Mouse (Mus musculus) MEL (cell line): Measurements from ENCODE around the gene Gabbr2. TPM values are rescaled to one million over a fixed set of nuclear protein-coding genes. Genes with fewer than 3 reads are reported as not detected.

Experiments used
- DNase-seq: peaks from one replicate; pipeline ENCODE4 v3.0.0; 2011; ENCODE audit warnings: low read depth, low spot score
- H3K27ac ChIP-seq: 2 replicates; pipeline ENCODE4 v1.5.1; 2012; ENCODE audit warnings: low read depth, mild to moderate bottlenecking, control low read depth, low read length, moderate library complexity; ENCODE audit not compliant: control insufficient read depth
- H3K27me3 ChIP-seq, 2 experiments: fragments of 150-350 bp in 1 of 2; sonication (generic) in 1 of 2; 2 replicates each; pipeline ENCODE4 v1.6.1; 2012; ENCODE audit warnings: low read length in 2 of 2, mild to moderate bottlenecking in 2 of 2, improper control_type of control experiment in 1 of 2, moderate library complexity in 1 of 2; ENCODE audit not compliant: insufficient read depth in 2 of 2, control insufficient read depth in 1 of 2
- H3K36me3 ChIP-seq, 2 experiments: 2 replicates each; pipeline ENCODE4 v1.6.1; 2012 to 2014; ENCODE audit warnings: low read length in 2 of 2, improper control_type of control experiment in 1 of 2, inconsistent platforms in 1 of 2, mild to moderate bottlenecking in 1 of 2; ENCODE audit not compliant: insufficient read depth in 2 of 2, control insufficient read depth in 1 of 2
- H3K4me1 ChIP-seq, 2 experiments: fragments of 150-350 bp in 1 of 2; sonication (generic) in 1 of 2; 2 replicates each; pipeline ENCODE4 v1.6.1; 2012; ENCODE audit warnings: low read length in 2 of 2, improper control_type of control experiment in 1 of 2, mild to moderate bottlenecking in 1 of 2; ENCODE audit not compliant: insufficient read depth in 2 of 2, control insufficient read depth in 1 of 2
- H3K4me3 ChIP-seq, 2 experiments: fragments of 150-350 bp in 1 of 2; sonication (generic) in 1 of 2; 2 replicates each; pipeline ENCODE4 v1.5.1; 2012; ENCODE audit warnings: low read depth in 2 of 2, low read length in 2 of 2, mild to moderate bottlenecking in 2 of 2, moderate library complexity in 2 of 2, control low read depth in 1 of 2, improper control_type of control experiment in 1 of 2; ENCODE audit not compliant: control insufficient read depth in 1 of 2, insufficient read depth in 1 of 2
- H3K79me2 ChIP-seq: 2 replicates; pipeline ENCODE4 v1.6.1; 2012; ENCODE audit warnings: mild to moderate bottlenecking, low read length, moderate library complexity; ENCODE audit not compliant: control insufficient read depth, poor library complexity, insufficient read depth
- H3K9ac ChIP-seq: 2 replicates; pipeline ENCODE4 v1.6.1; 2012; ENCODE audit warnings: low read depth, mild to moderate bottlenecking, control low read depth, low read length, moderate library complexity; ENCODE audit not compliant: control insufficient read depth, poor library complexity, severe bottlenecking
- H3K9me3 ChIP-seq: fragments of 150-350 bp; sonication (generic); replicated peaks from 2 replicates; pipeline ENCODE4 v1.6.1; 2012; ENCODE audit warnings: mild to moderate bottlenecking, low read length, improper control_type of control experiment, moderate library complexity; ENCODE audit not compliant: insufficient read depth
- CHD2 ChIP-seq: IDR thresholded peaks from 2 replicates; pipeline ENCODE4 v1.6.1; 2011; ENCODE audit warnings: low read length, improper control_type of control experiment
- CTCF ChIP-seq, 3 experiments: IDR thresholded peaks in 2 of 3; conservative IDR thresholded peaks in 1 of 3; 2 replicates each; pipeline ENCODE4 v1.5.1; 2011 to 2012; ENCODE audit warnings: low read length in 3 of 3, low read depth in 2 of 3, mild to moderate bottlenecking in 2 of 3, improper control_type of control experiment in 1 of 3, inconsistent platforms in 1 of 3, mixed read lengths in 1 of 3, moderate library complexity in 1 of 3; ENCODE audit not compliant: control insufficient read depth in 1 of 3, insufficient read depth in 1 of 3, poor library complexity in 1 of 3, severe bottlenecking in 1 of 3
- ELF1 ChIP-seq: IDR thresholded peaks from 2 replicates; pipeline ENCODE4 v1.6.1; 2014; ENCODE audit warnings: low read depth, mild to moderate bottlenecking, inconsistent platforms, low read length, improper control_type of control experiment, moderate library complexity
- EP300 ChIP-seq, 2 experiments: IDR thresholded peaks; 2 replicates each; pipeline ENCODE4 v1.6.1; 2011; ENCODE audit warnings: improper control_type of control experiment in 2 of 2, low read length in 2 of 2, low read depth in 1 of 2, mild to moderate bottlenecking in 1 of 2
- ETS1 ChIP-seq: IDR thresholded peaks from 2 replicates; pipeline ENCODE4 v1.6.1; 2012; ENCODE audit warnings: low read depth, mild to moderate bottlenecking, inconsistent platforms, low read length, improper control_type of control experiment, moderate library complexity
- GABPA ChIP-seq: IDR thresholded peaks from 2 replicates; pipeline ENCODE4 v1.6.1; 2012; ENCODE audit warnings: low read depth, mild to moderate bottlenecking, inconsistent platforms, low read length, improper control_type of control experiment, moderate library complexity
- GATA1 ChIP-seq: IDR thresholded peaks from 2 replicates; pipeline ENCODE4 v1.6.1; 2011; ENCODE audit warnings: low read depth, low read length, improper control_type of control experiment
- HCFC1 ChIP-seq: IDR thresholded peaks from 2 replicates; pipeline ENCODE4 v1.6.1; 2012; ENCODE audit warnings: low read depth, mild to moderate bottlenecking, inconsistent platforms, low read length, improper control_type of control experiment, moderate library complexity
- JUND ChIP-seq: IDR thresholded peaks from 2 replicates; pipeline ENCODE4 v1.6.1; 2011; ENCODE audit warnings: low read depth, mild to moderate bottlenecking, improper control_type of control experiment, low read length
- KAT2A ChIP-seq: conservative IDR thresholded peaks from 2 replicates; pipeline ENCODE4 v1.6.1; 2012; ENCODE audit warnings: low read depth, low read length, improper control_type of control experiment, inconsistent platforms
- MAFK ChIP-seq: IDR thresholded peaks from 2 replicates; pipeline ENCODE4 v1.6.1; 2011; ENCODE audit warnings: low read depth, mild to moderate bottlenecking, low read length, improper control_type of control experiment, borderline replicate concordance
- MEF2A ChIP-seq: IDR thresholded peaks from 2 replicates; pipeline ENCODE4 v1.6.1; 2014; ENCODE audit warnings: low read depth, mild to moderate bottlenecking, inconsistent platforms, low read length, improper control_type of control experiment; ENCODE audit not compliant: poor library complexity, insufficient replicate concordance, severe bottlenecking; ENCODE audit errors: extremely low read depth
- MXI1 ChIP-seq: IDR thresholded peaks from 2 replicates; pipeline ENCODE4 v1.6.1; 2011; ENCODE audit warnings: mild to moderate bottlenecking, low read depth, low read length, improper control_type of control experiment
- MYB ChIP-seq: IDR thresholded peaks from 2 replicates; pipeline ENCODE4 v1.6.1; 2011; ENCODE audit warnings: mild to moderate bottlenecking, low read depth, low read length, improper control_type of control experiment
- NELFE ChIP-seq: IDR thresholded peaks from 2 replicates; pipeline ENCODE4 v1.6.1; 2011; ENCODE audit warnings: low read depth, low read length, improper control_type of control experiment
- NRF1 ChIP-seq: IDR thresholded peaks from 2 replicates; pipeline ENCODE4 v1.6.1; 2014; ENCODE audit warnings: low read depth, mild to moderate bottlenecking, inconsistent platforms, low read length, improper control_type of control experiment, moderate library complexity; ENCODE audit not compliant: poor library complexity, insufficient read depth, severe bottlenecking
- POLR2AphosphoS2 ChIP-seq: IDR thresholded peaks from 2 replicates; pipeline ENCODE4 v1.6.1; 2011; ENCODE audit warnings: low read length, improper control_type of control experiment
- RAD21 ChIP-seq: IDR thresholded peaks from 2 replicates; pipeline ENCODE4 v1.6.1; 2011; ENCODE audit warnings: mild to moderate bottlenecking, low read depth, low read length, improper control_type of control experiment
- RCOR1 ChIP-seq: IDR thresholded peaks from 2 replicates; pipeline ENCODE4 v1.6.1; 2012; ENCODE audit warnings: low read depth, mild to moderate bottlenecking, inconsistent platforms, low read length, improper control_type of control experiment
- SIN3A ChIP-seq: IDR thresholded peaks from 2 replicates; pipeline ENCODE4 v1.6.1; 2012; ENCODE audit warnings: low read length, improper control_type of control experiment, inconsistent platforms
- TBP ChIP-seq: IDR thresholded peaks from 2 replicates; pipeline ENCODE4 v1.8.0; 2011; ENCODE audit warnings: low read depth, low read length, improper control_type of control experiment
- TCF12 ChIP-seq: IDR thresholded peaks from 2 replicates; pipeline ENCODE4 v1.6.1; 2014; ENCODE audit warnings: low read depth, mild to moderate bottlenecking, inconsistent platforms, low read length, improper control_type of control experiment, moderate library complexity
- UBTF ChIP-seq: IDR thresholded peaks from 2 replicates; pipeline ENCODE4 v1.6.1; 2012; ENCODE audit warnings: low read depth, mild to moderate bottlenecking, inconsistent platforms, low read length, improper control_type of control experiment, moderate library complexity, borderline replicate concordance; ENCODE audit not compliant: insufficient read depth
- USF1 ChIP-seq: IDR thresholded peaks from 2 replicates; pipeline ENCODE4 v1.6.1; 2014; ENCODE audit warnings: low read depth, mild to moderate bottlenecking, inconsistent platforms, low read length, improper control_type of control experiment, moderate library complexity
- USF2 ChIP-seq, 2 experiments: IDR thresholded peaks; 2 replicates each; pipeline ENCODE4 v1.6.1; 2011 to 2012; ENCODE audit warnings: improper control_type of control experiment in 2 of 2, low read length in 2 of 2, borderline replicate concordance in 1 of 2, inconsistent platforms in 1 of 2, low read depth in 1 of 2, mild to moderate bottlenecking in 1 of 2; ENCODE audit not compliant: insufficient read depth in 1 of 2
- ZC3H11A ChIP-seq: IDR thresholded peaks from 2 replicates; pipeline ENCODE4 v1.6.1; 2012; ENCODE audit warnings: low read depth, mild to moderate bottlenecking, inconsistent platforms, low read length, improper control_type of control experiment
- ZKSCAN1 ChIP-seq: IDR thresholded peaks from 2 replicates; pipeline ENCODE4 v1.6.1; 2012; ENCODE audit warnings: low read depth, mild to moderate bottlenecking, inconsistent platforms, low read length, improper control_type of control experiment, moderate library complexity
- ZNF384 ChIP-seq: IDR thresholded peaks from 2 replicates; pipeline ENCODE4 v1.6.1; 2012; ENCODE audit warnings: low read depth, mild to moderate bottlenecking, inconsistent platforms, low read length, improper control_type of control experiment
- polyA plus RNA-seq, 2 experiments: library from polyadenylated mRNA; stranded (reverse) in 1 of 2; unstranded in 1 of 2; fragments of >175 nt in 1 of 2; fragments of >200 nt in 1 of 2; gene quantifications; 2 replicates each; pipeline versions ENCODE4 v1.2.1 to v1.2.4; 2012; ENCODE audit warnings: low replicate concordance in 2 of 2, low read depth in 1 of 2; ENCODE audit not compliant: insufficient read length in 2 of 2, insufficient read depth in 1 of 2, missing spikeins in 1 of 2
- total RNA-seq: library from RNA; depleted of rRNA; stranded (reverse); fragments of 300-350 nt; gene quantifications from 2 replicates; pipeline ENCODE4 v1.2.3, GENCODE M21; 2012

The Gabbr2 gene
- total and polyA plus RNA-seq, 3 experiments: not detected

DNA sequence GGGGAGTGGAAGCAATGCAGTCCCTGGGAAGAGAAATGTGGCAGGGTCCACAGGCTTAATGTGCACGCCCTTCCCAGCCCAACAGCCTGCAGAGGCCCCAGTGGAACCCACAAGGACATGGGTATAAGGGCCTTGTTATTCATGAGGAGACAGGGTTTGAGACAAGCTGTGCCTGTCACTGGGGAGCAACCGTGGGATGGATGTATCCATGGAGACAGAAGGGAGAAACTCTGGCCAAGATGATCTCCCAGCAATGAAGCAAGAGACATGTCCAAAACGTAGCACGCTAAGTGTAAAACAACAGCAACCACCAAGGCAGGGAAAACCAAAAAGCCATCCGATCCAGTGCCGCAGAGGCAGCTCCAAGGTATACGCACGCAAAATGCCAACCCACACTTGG lies 246.1 kb downstream of the Gabbr2 start:
- peaks cover 0 to 2% of the 10 kb centered on the region in 2 experiments; a peak in 2 of 4 replicates for H3K27me3 ChIP-seq
- H3K79me2 ChIP-seq: no peaks in the 10 kb centered on the region
- TF ChIP-seq NRF1 (no peak), GATA1 (no peak), SIN3A (no peak), USF2 (IDR thresholded peaks at IDR 0.05; ENCODE audit: borderline replicate concordance in 1 of 2, insufficient read depth in 1 of 2, low read depth in 1 of 2, low read length in 2 of 2) (no peak), KAT2A (no peak), USF1 (no peak), GABPA (no peak), ELF1 (no peak), JUND (no peak), HCFC1 (no peak), ZC3H11A (no peak), EP300 (IDR thresholded peaks at IDR 0.05; ENCODE audit: low read depth in 1 of 2, low read length in 2 of 2) (no peak), CHD2 (no peak), MEF2A (no peak), ETS1 (no peak), TCF12 (no peak)
- no peak overlapping the region for H3K27ac ChIP-seq
- no peak overlapping the region for H3K9ac ChIP-seq
- no peak overlapping the region for H3K4me3 ChIP-seq
- H3K36me3 ChIP-seq: no peaks in the 10 kb centered on the region
- H3K9me3 ChIP-seq: no peaks in the 10 kb centered on the region
- H3K4me1 ChIP-seq: no peaks in the 10 kb centered on the region
- no peak for DNase-seq

DNA sequence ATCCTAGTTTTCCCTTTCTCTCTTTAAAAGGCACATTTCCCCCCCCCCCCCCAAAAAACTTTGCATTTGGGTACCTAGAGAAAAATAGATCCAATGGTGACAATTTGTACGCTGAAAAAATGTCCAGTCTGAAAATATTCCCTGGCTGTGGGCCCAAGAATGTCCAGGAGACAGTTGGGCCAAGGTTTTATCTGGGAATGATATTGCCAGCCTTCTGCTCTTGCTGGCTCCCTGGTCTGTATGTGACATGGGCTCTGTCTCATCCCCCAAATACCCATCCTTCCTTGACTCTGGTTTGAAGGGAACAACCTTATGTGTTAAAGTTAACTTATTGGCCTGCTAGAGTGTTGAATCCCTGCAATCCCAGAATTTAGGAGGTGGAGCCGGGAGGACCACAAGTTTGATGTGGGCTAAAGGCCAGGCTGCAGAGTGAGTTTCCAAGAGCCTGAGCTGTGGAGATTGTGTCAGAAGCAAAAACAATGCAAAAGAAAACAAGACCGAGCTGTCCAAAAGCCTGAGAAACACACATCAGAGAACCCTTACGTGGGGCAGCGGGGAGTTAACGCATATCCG lies 247.0 kb downstream of the Gabbr2 start:
- no peaks in the 10 kb centered on the region for H3K4me1 ChIP-seq
- no peaks in the 10 kb centered on the region for H3K79me2 ChIP-seq
- H3K4me3 ChIP-seq: no peak overlapping the region
- no peaks in the 10 kb centered on the region for H3K9me3 ChIP-seq
- TF ChIP-seq MAFK: no peak
- TF ChIP-seq GATA1: no peak
- TF ChIP-seq ZKSCAN1: no peak
- TF ChIP-seq ZNF384: no peak
- TF ChIP-seq ELF1: no peak
- TF ChIP-seq NRF1: no peak
- no peak for TF ChIP-seq NELFE
- no peak for TF ChIP-seq SIN3A
- no peak for TF ChIP-seq MXI1
- TF ChIP-seq CTCF (IDR thresholded peaks at IDR 0.05 in 2 of 3, conservative IDR thresholded peaks at IDR 0.05 in 1 of 3; ENCODE audit: control insufficient read depth in 1 of 3, insufficient read depth in 1 of 3, low read depth in 2 of 3, low read length in 3 of 3, poor library complexity in 1 of 3, severe bottlenecking in 1 of 3): no peak
- no peak for TF ChIP-seq MYB
- TF ChIP-seq MEF2A: no peak
- TF ChIP-seq UBTF: no peak
- no peak for TF ChIP-seq TBP
- TF ChIP-seq POLR2AphosphoS2: no peak
- TF ChIP-seq TCF12: no peak
- no peak for TF ChIP-seq ZC3H11A
- TF ChIP-seq KAT2A: no peak
- no peak for TF ChIP-seq RCOR1
- no peak for TF ChIP-seq RAD21
- no peaks in the 10 kb centered on the region for H3K36me3 ChIP-seq
- no peak overlapping the region for H3K9ac ChIP-seq
- H3K27me3 ChIP-seq: peaks cover 0 to 4% of the 10 kb centered on the region in 2 experiments; a peak in 2 of 4 replicates
- no peak overlapping the region for H3K27ac ChIP-seq
- DNase-seq: no peak
